Mouse (Mus musculus) frontal cortex, postnatal 14 days (tissue): ENCODE data around the gene Hes5.

ENCODE experiments used
- DNase-seq, 2 experiments: peaks; one replicate each; pipeline ENCODE4 v3.0.0; 2022; ENCODE audit warnings: low spot score in 2 of 2

The Hes5 gene

GRCm38 (mm10) chr4:154942632-154943322, 17.9 kb upstream of the Hes5 start:
- DNase-seq, result no peak

GRCm38 (mm10) chr4:154943323-154944039, 17.2 kb upstream of the Hes5 start:
- DNase-seq, result no peak

GRCm38 (mm10) chr4:154944121-154944590, 16.6 kb upstream of the Hes5 start:
- peak; percentile 62 to 67 for DNase-seq

- DNase-seq, result no peak
Observed at GRCm38 (mm10) chr4:154946319-154946718, 14.4 kb upstream of the Hes5 start.

GRCm38 (mm10) chr4:154948066-154948939, 12.4 kb upstream of the Hes5 start:
- no peak for DNase-seq

DNA sequence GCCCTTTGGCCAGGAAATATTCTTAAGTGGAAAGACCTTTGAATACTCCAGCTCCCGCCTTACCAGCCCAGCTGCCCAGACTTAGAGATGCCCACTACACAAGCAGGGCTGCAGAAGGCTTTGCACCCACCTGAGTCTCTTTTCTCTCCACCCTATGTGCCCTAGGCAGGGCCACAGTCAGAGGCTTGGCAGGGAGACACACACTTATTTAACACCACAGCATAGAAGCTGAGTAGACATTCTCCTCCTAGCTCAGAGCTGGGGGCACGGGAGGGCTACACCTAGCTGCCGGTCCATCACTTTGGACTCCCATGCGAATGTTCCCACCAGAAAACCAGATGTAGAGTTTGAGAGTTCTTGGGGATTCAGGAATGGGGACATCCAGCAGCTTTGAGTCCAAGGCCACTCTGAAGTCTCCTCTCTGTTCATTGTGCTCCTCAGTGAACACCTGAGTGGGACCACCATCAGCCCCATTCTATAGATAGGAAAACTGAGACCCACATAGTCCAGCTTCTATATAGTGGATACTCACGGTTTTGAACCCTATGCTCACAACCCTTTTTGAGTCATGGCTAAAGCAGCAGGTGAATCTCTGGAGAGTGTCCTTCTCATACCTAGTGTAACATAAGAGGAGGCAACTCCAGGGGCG, 11.7 kb upstream of the Hes5 start:
- no peak for DNase-seq

DNA sequence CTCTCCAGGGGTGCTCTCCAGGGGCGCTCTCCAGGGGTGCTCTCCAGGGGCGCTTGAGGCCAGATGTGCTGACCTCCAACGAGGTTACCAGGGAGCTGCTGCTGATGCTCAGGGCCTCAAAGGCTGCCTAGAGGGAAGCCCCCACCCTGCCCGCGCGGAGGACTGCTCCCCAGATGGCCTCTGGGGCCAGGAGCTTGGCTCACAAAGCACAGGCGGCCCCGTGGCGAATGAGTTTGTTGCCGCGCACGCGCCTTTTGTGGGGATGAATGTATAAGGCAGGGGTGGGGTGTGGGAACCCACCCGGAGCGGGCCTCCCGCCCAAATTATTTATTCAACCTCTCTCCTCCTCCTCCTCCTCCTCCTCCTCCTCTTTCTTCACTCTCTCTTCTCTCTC, 11.1 kb upstream of the Hes5 start:
- DNase-seq, result no peak

GRCm38 (mm10) chr4:154952461-154953241, 8.1 kb upstream of the Hes5 start:
- no peak for DNase-seq

DNA sequence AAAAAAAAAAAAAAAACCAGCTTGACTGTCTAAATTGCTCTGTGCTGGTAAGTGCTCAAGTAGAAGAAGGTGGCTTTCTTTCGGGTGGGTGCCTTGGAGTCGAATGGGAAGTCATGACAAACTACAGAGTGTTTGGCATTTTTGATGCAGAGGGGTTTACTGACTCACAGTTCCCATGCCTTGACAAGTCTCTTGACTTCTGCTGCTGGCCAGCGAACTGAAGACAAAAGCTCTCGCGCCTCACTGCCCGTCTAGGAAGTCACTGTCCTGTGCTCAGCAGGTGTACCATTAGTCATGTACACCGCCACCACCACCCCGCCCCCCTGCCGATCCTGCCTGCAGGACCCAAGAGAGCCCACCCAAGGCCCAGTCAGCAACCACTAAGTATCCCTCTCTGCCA, 4.1 kb upstream of the Hes5 start:
- no peak for DNase-seq

GRCm38 (mm10) chr4:154957289-154957993, 3.3 kb upstream of the Hes5 start:
- DNase-seq, result no peak

- peak in 1 of 2 experiments; percentile 54 for DNase-seq
Observed at GRCm38 (mm10) chr4:154958171-154958570, 2.6 kb upstream of the Hes5 start.

DNA sequence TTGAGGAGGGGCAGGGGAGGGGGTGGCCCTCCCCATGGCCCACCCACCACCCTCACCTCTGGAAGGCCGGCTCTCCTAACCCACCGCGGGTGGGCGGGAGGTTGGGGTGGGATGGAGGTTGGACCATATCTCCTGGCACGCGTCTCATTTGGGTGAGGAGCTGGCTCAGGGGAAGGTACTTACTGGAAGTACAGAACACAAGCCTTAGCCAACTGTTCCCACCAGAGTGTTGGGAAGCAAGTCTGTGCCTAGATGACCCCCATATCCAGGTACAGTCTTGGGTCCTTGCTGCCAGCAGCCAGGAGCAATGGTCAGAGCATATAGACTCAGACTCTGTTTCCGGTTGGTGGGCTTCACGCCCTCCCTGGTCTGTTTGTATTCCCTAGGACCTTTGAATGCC, 2.1 kb upstream of the Hes5 start:
- DNase-seq, result no peak

DNA sequence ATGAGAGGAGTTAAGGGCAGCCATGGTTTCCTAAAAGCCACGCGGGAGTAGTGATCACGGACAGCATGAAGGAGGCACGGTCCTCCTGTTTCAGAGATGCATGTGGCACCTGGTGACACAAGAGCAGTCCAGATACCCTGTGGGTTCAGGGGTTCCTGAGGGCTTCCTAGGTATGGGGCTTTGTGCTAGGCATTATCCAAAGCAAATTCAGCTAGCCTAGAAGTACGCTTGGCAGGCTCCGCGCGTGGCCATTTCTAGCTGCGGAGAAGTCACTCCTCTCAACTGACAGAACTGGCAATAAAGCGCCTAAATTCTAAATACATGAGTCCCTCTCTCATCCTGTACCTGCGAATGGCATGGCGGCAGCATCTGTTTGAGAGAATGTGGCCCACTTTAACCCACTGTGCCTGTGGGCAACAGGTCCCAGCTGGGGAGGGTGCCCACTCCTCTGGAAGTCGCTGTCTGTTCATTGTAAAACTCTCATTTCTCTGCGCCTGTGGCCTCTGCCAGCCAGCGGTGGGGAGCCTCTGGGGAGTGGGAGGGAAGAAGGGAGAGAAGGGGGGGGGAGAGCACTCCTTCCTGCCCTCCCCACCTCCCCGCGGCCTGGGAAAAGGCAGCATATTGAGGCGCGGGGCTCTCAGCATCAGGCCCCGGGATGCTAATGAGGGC, 568 bp upstream of the Hes5 start:
- DNase-seq, result no peak

DNA sequence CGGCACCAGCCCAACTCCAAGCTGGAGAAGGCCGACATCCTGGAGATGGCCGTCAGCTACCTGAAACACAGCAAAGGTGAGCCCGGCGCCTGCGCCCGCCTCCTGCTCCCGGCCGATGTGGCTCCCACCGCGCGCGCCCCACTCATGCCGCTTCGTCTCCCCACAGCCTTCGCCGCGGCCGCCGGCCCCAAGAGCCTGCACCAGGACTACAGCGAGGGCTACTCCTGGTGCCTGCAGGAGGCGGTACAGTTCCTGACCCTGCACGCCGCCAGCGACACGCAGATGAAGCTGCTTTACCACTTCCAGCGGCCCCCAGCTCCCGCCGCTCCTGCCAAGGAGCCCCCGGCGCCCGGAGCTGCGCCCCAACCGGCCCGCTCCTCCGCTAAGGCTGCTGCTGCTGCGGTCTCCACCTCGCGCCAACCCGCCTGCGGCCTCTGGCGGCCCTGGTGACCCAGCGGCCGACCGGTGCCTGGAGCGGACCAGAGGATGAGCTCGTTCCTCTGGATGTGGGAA, 559 bp downstream of the Hes5 start:
- no peak for DNase-seq

GRCm38 (mm10) chr4:154961911-154962310, 1.2 kb downstream of the Hes5 start:
- no peak for DNase-seq

- DNase-seq, result no peak
Observed at GRCm38 (mm10) chr4:154962683-154963082, 2.0 kb downstream of the Hes5 start.

DNA sequence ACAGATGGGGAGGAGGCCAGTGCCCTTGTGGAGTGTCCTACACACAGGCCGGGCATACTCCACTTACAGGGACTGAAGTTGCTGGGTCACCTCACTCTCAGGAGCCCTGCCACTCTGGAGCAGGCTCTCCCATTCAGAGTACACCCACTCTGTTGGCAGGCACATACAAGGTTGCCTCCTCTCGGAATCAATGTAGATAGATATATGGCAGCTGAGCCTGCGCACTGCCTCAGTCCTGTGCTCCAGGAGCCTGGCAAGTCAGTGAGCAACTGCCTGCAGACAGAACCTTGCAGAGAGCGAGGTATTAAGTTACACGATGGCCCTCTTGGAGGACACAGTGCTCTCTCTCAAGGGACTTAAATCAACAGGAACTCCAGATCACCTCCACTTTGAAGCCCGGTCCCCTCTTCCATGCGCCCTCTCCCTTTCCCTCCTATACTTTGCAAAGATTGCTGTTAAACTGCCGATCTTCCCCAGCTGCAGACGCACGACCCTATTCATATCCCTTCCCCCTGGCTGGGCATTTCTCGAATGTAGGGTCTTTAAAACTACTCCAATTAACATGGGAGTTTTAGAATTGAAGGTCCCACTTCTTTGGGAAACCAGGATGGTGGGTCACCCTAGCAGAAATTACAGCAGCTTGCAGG, 2.6 kb downstream of the Hes5 start:
- no peak for DNase-seq

DNA sequence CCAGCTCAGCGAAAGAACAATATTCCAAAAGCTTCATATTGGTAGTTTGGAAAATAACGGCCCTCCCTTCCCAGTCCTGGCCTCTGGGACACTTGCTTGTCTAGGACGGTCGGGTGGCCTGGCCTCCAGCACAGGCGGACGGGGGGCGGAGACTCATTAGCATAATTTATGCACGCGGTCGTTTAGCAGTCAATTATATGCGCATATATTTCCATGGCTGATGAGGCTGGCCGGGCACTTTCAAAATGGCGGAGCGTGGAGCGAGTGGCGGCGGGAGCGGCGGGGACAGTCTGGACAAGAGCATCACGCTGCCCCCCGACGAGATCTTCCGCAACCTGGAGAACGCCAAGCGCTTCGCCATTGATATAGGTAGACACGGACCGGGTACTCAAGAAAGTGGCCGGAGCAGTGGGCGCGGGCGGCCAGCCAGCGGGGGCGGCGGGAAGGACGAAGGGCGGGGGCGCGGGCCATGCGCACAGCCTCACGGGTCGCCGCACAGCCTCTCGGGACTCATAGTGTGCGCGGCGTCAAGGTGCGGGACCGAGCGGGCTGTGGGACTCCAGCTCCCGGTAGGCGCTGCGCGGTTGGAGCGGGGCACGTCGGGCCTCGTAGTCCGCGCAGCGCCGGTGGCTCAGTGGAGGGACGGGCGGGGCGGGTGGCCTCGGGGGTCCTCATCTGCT, 3.3 kb downstream of the Hes5 start, which contains the start of gene Pank4:
Gene Pank4, plus strand, starts transcription at position 223 of the 680 bp plus-strand sequence.
- peak; percentile 87 to 91 for DNase-seq
